Mouse (Mus musculus) lung, adult 2 months (tissue): ENCODE measurements around the gene Edf1.

Experiments used
- CTCF ChIP-seq: fragments of 200-500 bp; IDR thresholded peaks from 2 replicates; pipeline ENCODE4 v1.5.1; 2011; ENCODE audit warnings: mild to moderate bottlenecking, low read length, control low read depth; ENCODE audit not compliant: insufficient read depth
- POLR2A ChIP-seq: fragments of 200-500 bp; IDR thresholded peaks from 2 replicates; pipeline ENCODE4 v1.6.1; 2011; ENCODE audit warnings: low read depth, mild to moderate bottlenecking, control low read depth, low read length, borderline replicate concordance; ENCODE audit errors: extremely low read depth

GRCm38 (mm10) chr2:25600037-25600436 lies 42.4 kb downstream of the Edf1 start:
- TF ChIP-seq CTCF, result no peak
- no peak for TF ChIP-seq POLR2A
